Mouse (Mus musculus) liver, embryonic 13.5 days (tissue): ENCODE results near the gene Shisa6. TPM values are rescaled to one million over a fixed set of nuclear protein-coding genes. Genes with fewer than 3 reads are reported as not detected.

Source experiments
- ATAC-seq: fragments of 200-750 bp; cut with Nextera tagmentation; 2 replicates; pipeline ENCODE4 v1.8.0; 2017; ENCODE audit warnings: low read depth, mild to moderate bottlenecking, moderate number of reproducible peaks, moderate library complexity
- DNase-seq: peaks from one replicate; pipeline ENCODE4 v3.0.0; 2022
- H3K27ac ChIP-seq: fragments of 300-500 bp; sonication (generic); 2 replicates; pipeline ENCODE4 v1.5.1; 2015; ENCODE audit warnings: moderate library complexity, mild to moderate bottlenecking, inconsistent platforms
- H3K27me3 ChIP-seq: fragments of 300-500 bp; sonication (generic); 2 replicates; pipeline ENCODE4 v1.6.1; 2015; ENCODE audit warnings: mild to moderate bottlenecking, inconsistent platforms
- H3K36me3 ChIP-seq: fragments of 300-500 bp; sonication (generic); 2 replicates; pipeline ENCODE4 v1.6.1; 2015; ENCODE audit warnings: mild to moderate bottlenecking, inconsistent platforms
- H3K4me1 ChIP-seq: fragments of 300-500 bp; sonication (generic); replicated peaks from 2 replicates; pipeline ENCODE4 v1.6.1; 2015; ENCODE audit warnings: inconsistent platforms
- H3K4me2 ChIP-seq: fragments of 300-500 bp; sonication (generic); 2 replicates; pipeline ENCODE4 v1.6.1; 2015; ENCODE audit warnings: inconsistent platforms, mild to moderate bottlenecking, moderate library complexity
- H3K4me3 ChIP-seq: fragments of 300-500 bp; sonication (generic); replicated peaks from 2 replicates; pipeline ENCODE4 v1.5.1; 2015; ENCODE audit warnings: mild to moderate bottlenecking, inconsistent platforms
- H3K9ac ChIP-seq: fragments of 300-500 bp; sonication (generic); 2 replicates; pipeline ENCODE4 v1.6.1; 2015; ENCODE audit warnings: mild to moderate bottlenecking, inconsistent platforms
- H3K9me3 ChIP-seq: fragments of 300-500 bp; sonication (generic); replicated peaks from 2 replicates; pipeline ENCODE4 v1.6.1; 2016; ENCODE audit warnings: inconsistent platforms
- WGBS: fragments of 180-500 bp; shearing (Covaris S2); methylation state at CpG from one replicate; pipeline ENCODE4 v1.1.7; 2015; ENCODE audit not compliant: insufficient replicate concordance; 5-methylcytosine and 5-hydroxymethylcytosine counted together
- polyA plus RNA-seq: library from polyadenylated mRNA; unstranded; fragments of >200 nt; fragmentation: Nextera tagmentation; extraction: Ambion mirVana; gene quantifications from 2 replicates; pipeline ENCODE4 v1.2.1, GENCODE M21; 2015

The Shisa6 gene
- polyA plus RNA-seq, 1 experiment from 2014 or later, result not detected

GRCm38 (mm10) chr11:66312764-66313163 lies 213.0 kb downstream of the Shisa6 start:
- H3K4me3 ChIP-seq, result no peak overlapping the region
- H3K27me3 ChIP-seq, result no peaks in the 10 kb centered on the region
- ATAC-seq (no peak), DNase-seq (no peak)
- H3K9ac ChIP-seq, result no peak overlapping the region
- H3K9me3 ChIP-seq, result no peaks in the 10 kb centered on the region
- no peak overlapping the region for H3K27ac ChIP-seq
- WGBS, result 68% methylated on average over 7 of the region's 7 CpGs
- no peak overlapping the region for H3K4me2 ChIP-seq
- H3K4me1 ChIP-seq, result no peaks in the 10 kb centered on the region
- no peaks in the 10 kb centered on the region for H3K36me3 ChIP-seq

DNA sequence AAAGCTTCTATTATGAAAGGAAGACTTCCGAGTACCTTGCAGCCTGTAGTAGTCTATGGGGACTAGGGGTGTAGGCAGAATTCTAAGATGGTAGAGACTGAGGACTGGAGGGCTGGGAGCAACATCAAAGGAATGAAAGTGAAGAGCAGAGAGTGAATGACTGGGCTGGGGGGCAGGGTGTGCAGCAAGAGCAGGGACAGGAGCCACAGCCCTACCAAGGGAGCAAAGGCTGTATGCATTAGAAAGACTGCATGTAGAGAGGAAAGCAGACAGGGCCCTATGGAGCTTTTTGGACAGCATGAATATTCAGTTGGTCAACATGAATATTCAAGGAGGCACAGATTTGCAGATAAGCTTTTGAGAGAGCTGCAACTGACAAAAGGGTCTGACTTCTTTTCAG lies 221.4 kb downstream of the Shisa6 start:
- no peak overlapping the region for H3K4me2 ChIP-seq
- H3K4me3 ChIP-seq, result no peak overlapping the region
- no peak overlapping the region for H3K9ac ChIP-seq
- no peak overlapping the region for H3K27ac ChIP-seq
- no peak for DNase-seq
- no peak for ATAC-seq
- no peaks in the 10 kb centered on the region for H3K9me3 ChIP-seq
- H3K36me3 ChIP-seq, result no peaks in the 10 kb centered on the region
- WGBS, result 42% methylated on average over 1 of the region's 1 CpGs
- H3K4me1 ChIP-seq, result no peaks in the 10 kb centered on the region
- H3K27me3 ChIP-seq, result no peaks in the 10 kb centered on the region

DNA sequence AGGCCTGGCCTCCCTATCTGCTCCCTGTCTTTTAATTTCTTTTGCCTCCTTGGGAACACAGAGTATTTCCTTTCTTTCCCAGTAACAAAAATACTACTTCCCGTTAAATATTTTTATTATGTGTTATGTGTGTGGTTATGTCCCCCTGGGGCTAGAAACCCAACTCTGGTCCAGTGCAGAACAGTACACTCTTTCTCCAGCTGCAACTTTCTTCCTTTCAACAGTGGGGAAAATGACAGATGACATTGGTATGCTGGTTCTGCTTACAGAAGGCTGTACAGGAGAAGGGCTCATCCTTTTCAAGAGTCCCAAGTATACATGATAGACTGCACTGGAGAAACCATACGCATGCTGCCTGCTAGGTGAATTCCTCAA lies 251.1 kb downstream of the Shisa6 start:
- ATAC-seq, result no peak
- Histone ChIP-seq H3K27me3 (no peaks in the 10 kb centered on the region), H3K36me3 (no peaks in the 10 kb centered on the region), H3K4me1 (no peaks in the 10 kb centered on the region), H3K9ac (no peak overlapping the region), H3K4me2 (no peak overlapping the region), H3K4me3 (no peak overlapping the region), H3K9me3 (no peaks in the 10 kb centered on the region), H3K27ac (no peak overlapping the region)
- no peak for DNase-seq
- 52% methylated on average over 2 of the region's 2 CpGs for WGBS

DNA sequence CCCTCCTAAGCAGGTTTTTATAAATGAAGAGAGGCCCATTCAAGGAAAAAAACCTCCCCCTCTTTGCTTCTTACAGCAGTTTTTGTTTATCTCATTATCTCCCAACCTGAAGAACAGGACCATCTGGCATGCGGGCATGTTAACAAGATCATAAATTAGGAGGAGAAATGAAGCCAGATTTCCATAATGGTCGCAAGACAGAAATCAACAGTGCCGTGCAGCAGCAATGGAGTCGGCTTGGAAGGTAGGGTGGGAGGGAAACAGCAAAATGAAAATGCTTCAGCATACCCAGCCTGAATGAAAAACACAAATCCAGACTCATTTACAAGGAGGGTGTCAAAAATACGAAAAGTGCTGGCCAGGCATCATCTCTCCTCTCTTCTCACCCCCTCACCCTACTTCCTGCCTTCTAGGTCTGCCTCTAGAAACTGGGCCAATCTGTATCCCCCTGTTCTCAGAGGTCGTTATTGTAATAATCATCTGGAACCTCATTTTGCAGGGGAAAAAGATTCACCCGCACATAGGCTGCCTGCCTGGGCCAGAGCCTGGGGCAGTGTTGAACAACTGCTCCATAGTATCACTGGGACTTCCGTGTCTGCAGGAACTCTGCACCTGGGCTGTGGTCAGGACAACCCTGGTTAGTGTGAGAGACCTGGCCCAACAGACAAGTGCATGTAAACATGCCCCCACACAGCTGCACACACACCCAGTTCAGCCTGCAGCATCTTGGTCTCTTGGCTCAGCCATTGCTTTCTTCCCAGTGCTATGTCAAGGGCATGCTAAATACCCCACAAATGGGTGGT lies 251.7 kb downstream of the Shisa6 start:
- Histone ChIP-seq H3K4me1 (no peaks in the 10 kb centered on the region), H3K4me3 (no peak overlapping the region)
- ATAC-seq, result no peak

DNA sequence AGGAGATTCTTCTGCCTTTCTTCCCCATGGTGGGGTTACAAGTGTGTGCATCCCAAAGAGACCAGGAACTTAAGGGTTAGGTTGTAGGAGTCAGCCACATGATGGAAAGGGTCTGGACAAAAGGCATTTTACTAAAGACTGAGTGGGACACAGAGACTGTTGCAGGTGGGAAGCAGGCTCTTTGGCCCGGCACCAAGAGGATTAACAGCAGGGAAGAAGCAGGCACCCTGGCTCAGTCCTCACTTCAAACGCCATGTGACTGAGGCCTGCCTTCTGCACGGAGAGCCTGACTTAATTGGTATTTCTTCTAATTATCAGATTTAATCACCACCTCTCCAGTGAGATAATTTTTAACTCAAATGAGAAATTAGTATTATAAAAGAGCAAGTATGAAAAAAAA lies 258.7 kb downstream of the Shisa6 start:
- H3K27ac ChIP-seq, result no peak overlapping the region
- WGBS, result 54% methylated on average over 3 of the region's 3 CpGs
- H3K27me3 ChIP-seq, result no peaks in the 10 kb centered on the region
- no peak overlapping the region for H3K4me2 ChIP-seq
- no peak for ATAC-seq
- 0 out of 2 replicates have a peak, but pooled peaks cover 6% of the 10 kb centered on the region for H3K9me3 ChIP-seq
- no peak for DNase-seq
- no peaks in the 10 kb centered on the region for H3K36me3 ChIP-seq
- no peaks in the 10 kb centered on the region for H3K4me1 ChIP-seq
- H3K9ac ChIP-seq, result no peak overlapping the region
- H3K4me3 ChIP-seq, result no peak overlapping the region

More for the DNA sequence above, 251.7 kb downstream of the Shisa6 start:
- no peak overlapping the region for H3K4me2 ChIP-seq
- WGBS, result 57% methylated on average over 8 of the region's 8 CpGs
- no peaks in the 10 kb centered on the region for H3K36me3 ChIP-seq
- H3K27ac ChIP-seq, result no peak overlapping the region
- no peaks in the 10 kb centered on the region for H3K27me3 ChIP-seq
- H3K9me3 ChIP-seq, result no peaks in the 10 kb centered on the region
- no peak overlapping the region for H3K9ac ChIP-seq
- no peak for DNase-seq

- Histone ChIP-seq H3K9ac (no peak overlapping the region), H3K4me1 (no peaks in the 10 kb centered on the region), H3K4me2 (no peak overlapping the region), H3K9me3 (0 out of 2 replicates have a peak, but pooled peaks cover 6% of the 10 kb centered on the region), H3K4me3 (no peak overlapping the region), H3K36me3 (no peaks in the 10 kb centered on the region), H3K27ac (no peak overlapping the region), H3K27me3 (no peaks in the 10 kb centered on the region)
- WGBS, result 12% methylated on average over 1 of the region's 1 CpGs
- ATAC-seq (no peak), DNase-seq (no peak)
Measured at GRCm38 (mm10) chr11:66265336-66265990, 260.3 kb downstream of the Shisa6 start.

GRCm38 (mm10) chr11:66260205-66260604 lies 265.6 kb downstream of the Shisa6 start:
- no peak overlapping the region for H3K27ac ChIP-seq
- ATAC-seq, result no peak
- H3K4me2 ChIP-seq, result no peak overlapping the region
- WGBS, result 44% methylated on average over 2 of the region's 2 CpGs
- no peaks in the 10 kb centered on the region for H3K27me3 ChIP-seq
- H3K36me3 ChIP-seq, result no peaks in the 10 kb centered on the region
- H3K4me1 ChIP-seq, result no peaks in the 10 kb centered on the region
- 0 out of 2 replicates have a peak, but pooled peaks cover 3% of the 10 kb centered on the region for H3K9me3 ChIP-seq
- no peak overlapping the region for H3K4me3 ChIP-seq
- H3K9ac ChIP-seq, result no peak overlapping the region
- no peak for DNase-seq

DNA sequence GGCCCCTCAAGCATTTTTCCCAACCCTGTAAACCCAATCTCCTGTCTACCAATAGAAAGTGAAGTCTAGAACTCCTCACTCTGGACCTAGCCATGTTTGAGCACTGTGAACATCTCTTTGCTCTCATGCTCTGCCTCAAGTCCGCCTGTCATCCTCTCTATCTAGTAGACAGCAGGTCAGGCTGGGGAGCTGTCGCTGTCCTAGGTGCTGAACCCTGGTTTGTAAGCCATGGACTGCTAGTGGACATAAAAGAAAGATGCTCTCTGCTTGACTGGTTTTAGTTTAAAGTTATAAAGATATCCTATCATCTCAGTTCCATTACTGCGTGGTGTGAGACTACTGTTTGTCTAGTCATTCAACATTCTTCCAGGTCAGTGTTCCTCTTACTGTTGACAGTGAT lies 266.9 kb downstream of the Shisa6 start:
- no peaks in the 10 kb centered on the region for H3K36me3 ChIP-seq
- no peaks in the 10 kb centered on the region for H3K4me1 ChIP-seq
- H3K27me3 ChIP-seq, result no peaks in the 10 kb centered on the region
- no peak overlapping the region for H3K4me2 ChIP-seq
- no peak overlapping the region for H3K4me3 ChIP-seq
- H3K27ac ChIP-seq, result no peak overlapping the region
- no peak overlapping the region for H3K9ac ChIP-seq
- DNase-seq, result no peak
- no peak for ATAC-seq
- H3K9me3 ChIP-seq, result 0 out of 2 replicates have a peak, but pooled peaks cover 3% of the 10 kb centered on the region
- WGBS, result 12% methylated on average over 3 of the region's 3 CpGs

GRCm38 (mm10) chr11:66247115-66247514 lies 278.6 kb downstream of the Shisa6 start:
- Histone ChIP-seq H3K27ac (no peak overlapping the region), H3K4me2 (no peak overlapping the region), H3K4me3 (no peak overlapping the region), H3K4me1 (no peaks in the 10 kb centered on the region), H3K9ac (no peak overlapping the region), H3K36me3 (no peaks in the 10 kb centered on the region), H3K9me3 (no peaks in the 10 kb centered on the region), H3K27me3 (no peaks in the 10 kb centered on the region)
- ATAC-seq (no peak), DNase-seq (no peak)
- WGBS, result 60% methylated on average over 5 of the region's 5 CpGs

DNA sequence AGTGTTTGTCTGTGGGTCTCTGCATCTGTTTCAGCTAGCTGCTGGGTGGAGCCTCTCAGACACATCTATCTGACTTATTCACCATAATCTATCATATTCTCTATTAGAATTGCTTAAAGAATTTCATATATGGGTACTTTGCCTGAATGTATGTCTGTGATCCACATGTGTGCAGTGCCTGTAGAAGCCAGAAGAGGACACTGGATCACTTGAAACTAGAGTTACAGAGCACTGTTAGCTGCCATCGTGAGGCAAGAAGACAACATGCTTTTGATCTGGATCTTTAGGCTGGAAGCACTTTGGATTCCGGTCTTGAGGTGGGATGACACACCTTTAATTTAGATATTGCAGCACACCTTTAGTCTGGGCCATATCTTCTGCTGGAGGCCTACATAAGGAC lies 289.2 kb downstream of the Shisa6 start:
- Histone ChIP-seq H3K4me1 (no peaks in the 10 kb centered on the region), H3K4me3 (no peak overlapping the region), H3K36me3 (no peaks in the 10 kb centered on the region), H3K27ac (no peak overlapping the region), H3K9me3 (no peaks in the 10 kb centered on the region), H3K27me3 (no peaks in the 10 kb centered on the region), H3K9ac (no peak overlapping the region), H3K4me2 (no peak overlapping the region)
- WGBS, result 38% methylated on average over 2 of the region's 2 CpGs
- DNase-seq (no peak), ATAC-seq (no peak)

GRCm38 (mm10) chr11:66232891-66233290 lies 292.9 kb downstream of the Shisa6 start:
- H3K9me3 ChIP-seq, result no peaks in the 10 kb centered on the region
- H3K4me3 ChIP-seq, result no peak overlapping the region
- no peaks in the 10 kb centered on the region for H3K4me1 ChIP-seq
- H3K9ac ChIP-seq, result no peak overlapping the region
- DNase-seq (no peak), ATAC-seq (no peak)
- H3K4me2 ChIP-seq, result no peak overlapping the region
- no peaks in the 10 kb centered on the region for H3K27me3 ChIP-seq
- H3K27ac ChIP-seq, result no peak overlapping the region
- H3K36me3 ChIP-seq, result no peaks in the 10 kb centered on the region
- WGBS, result 42% methylated on average over 1 of the region's 1 CpGs

GRCm38 (mm10) chr11:66222133-66222532 lies 303.6 kb downstream of the Shisa6 start:
- Histone ChIP-seq H3K4me3 (no peak overlapping the region), H3K27ac (no peak overlapping the region), H3K4me1 (no peaks in the 10 kb centered on the region), H3K9me3 (no peaks in the 10 kb centered on the region; the same call in 1 of the 2 replicates), H3K36me3 (no peaks in the 10 kb centered on the region), H3K27me3 (no peaks in the 10 kb centered on the region), H3K4me2 (no peak overlapping the region), H3K9ac (no peak overlapping the region)
- no peak for DNase-seq
- ATAC-seq, result no peak
- 53% methylated on average over 1 of the region's 1 CpGs for WGBS
